Mouse (Mus musculus) left cerebral cortex, adult 11 months (tissue): ENCODE results near the gene Ccl8.

Experiments
- DNase-seq: peaks from one replicate; pipeline ENCODE4 v3.0.0; 2022; ENCODE audit warnings: low spot score

The Ccl8 gene

DNA sequence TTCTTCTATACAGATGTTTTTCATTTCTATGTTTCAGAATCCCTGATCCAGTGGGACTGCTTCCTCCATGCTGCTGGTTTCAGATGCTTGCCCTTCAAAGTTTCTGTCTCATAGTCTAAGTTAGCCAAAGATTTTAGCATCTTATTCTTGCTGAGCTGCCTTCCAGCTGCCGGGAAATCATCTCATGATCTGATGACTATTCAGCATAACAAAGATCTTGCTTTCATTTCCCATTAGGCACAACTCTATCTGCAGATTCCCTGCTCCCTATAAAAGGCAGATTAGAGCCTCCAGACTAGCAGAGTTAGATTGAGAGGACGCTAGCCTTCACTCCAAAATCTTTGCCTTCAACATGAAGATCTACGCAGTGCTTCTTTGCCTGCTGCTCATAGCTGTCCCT is at the start of gene Ccl8:
Gene Ccl8 (plus strand): TSS at position 301 of the 400 bp plus-strand sequence.
- no peak for DNase-seq

- no peak for DNase-seq
These were observed 47.9 kb upstream of the Ccl8 start for GRCm38 (mm10) chr11:82066953-82067571.

GRCm38 (mm10) chr11:82071076-82071475 is 43.9 kb upstream of the Ccl8 start:
- no peak for DNase-seq

- no peak for DNase-seq
These were observed 42.6 kb upstream of the Ccl8 start for GRCm38 (mm10) chr11:82072374-82072773.

- no peak for DNase-seq
These were observed 42.0 kb upstream of the Ccl8 start for GRCm38 (mm10) chr11:82072984-82073383.

- no peak for DNase-seq
These were observed 41.3 kb upstream of the Ccl8 start for GRCm38 (mm10) chr11:82073686-82074085.

GRCm38 (mm10) chr11:82077031-82077430 is 38.0 kb upstream of the Ccl8 start:
- no peak for DNase-seq

DNA sequence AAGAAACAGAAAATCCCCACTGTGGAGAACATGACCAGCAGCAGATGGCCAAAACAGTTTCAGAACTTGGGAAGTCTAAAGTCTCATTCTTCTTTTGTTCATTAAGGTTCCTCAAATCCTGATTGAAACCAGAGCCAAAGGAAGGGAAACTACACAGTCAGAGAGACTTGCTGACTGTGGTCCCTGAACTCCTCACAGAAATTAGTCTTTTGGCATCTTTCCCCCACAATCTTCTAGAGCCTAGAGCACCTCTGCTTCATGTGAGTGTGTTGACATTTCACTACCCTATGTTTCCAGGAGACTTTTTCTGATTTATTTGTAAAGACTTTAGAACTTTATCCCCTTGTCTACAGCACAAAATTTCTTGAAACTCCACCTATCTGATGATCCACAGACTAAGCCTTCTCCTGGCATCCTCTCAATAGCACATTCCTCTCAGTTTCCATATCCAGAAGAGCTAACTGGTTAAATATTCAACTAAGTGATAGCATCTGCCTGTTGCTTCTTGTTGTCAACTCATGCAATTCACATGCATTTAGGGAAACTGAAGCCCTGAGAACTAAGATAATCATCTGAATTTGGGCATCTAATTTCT is 36.8 kb upstream of the Ccl8 start:
- DNase-seq: no peak

GRCm38 (mm10) chr11:82080865-82081264 is 34.1 kb upstream of the Ccl8 start:
- no peak for DNase-seq

- no peak for DNase-seq
These were observed 30.6 kb upstream of the Ccl8 start for GRCm38 (mm10) chr11:82084360-82084759.

DNA sequence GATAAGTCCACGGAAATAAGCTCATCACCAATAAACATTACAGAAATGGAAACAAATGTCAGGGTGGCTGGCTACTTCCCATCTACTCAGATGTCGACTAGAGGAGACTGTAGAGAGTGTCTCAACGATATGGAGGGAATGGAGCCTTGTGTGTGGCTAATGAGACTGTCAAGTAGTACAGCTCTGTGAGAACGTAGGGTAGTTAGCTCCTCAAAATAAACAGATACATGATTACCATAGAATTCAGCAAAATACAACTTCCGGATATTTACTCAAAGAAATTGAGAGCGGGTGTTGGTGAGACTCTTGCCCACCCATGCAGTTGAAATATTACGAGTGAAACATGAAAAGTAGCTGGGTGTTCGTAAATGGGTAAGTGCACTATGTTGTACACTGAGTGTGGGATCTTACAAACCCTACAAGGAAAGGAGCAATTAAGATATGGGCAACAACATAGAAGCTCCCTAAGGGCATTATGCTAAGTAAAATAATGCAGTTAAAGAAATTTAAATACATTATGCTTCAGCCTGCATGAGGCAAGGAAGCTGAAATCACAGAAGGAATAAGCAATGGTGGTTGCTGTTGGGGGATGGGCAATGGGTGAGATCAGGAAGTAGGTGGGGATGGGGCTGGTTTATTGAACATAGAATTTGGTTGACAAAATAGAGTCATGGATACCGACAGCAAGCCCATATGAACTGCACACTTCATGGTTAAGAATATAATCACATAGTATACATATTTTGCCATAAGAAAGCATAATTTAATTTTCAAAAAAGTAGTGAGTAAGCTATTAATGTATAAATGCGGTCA is 15.3 kb upstream of the Ccl8 start:
- no peak for DNase-seq

DNA sequence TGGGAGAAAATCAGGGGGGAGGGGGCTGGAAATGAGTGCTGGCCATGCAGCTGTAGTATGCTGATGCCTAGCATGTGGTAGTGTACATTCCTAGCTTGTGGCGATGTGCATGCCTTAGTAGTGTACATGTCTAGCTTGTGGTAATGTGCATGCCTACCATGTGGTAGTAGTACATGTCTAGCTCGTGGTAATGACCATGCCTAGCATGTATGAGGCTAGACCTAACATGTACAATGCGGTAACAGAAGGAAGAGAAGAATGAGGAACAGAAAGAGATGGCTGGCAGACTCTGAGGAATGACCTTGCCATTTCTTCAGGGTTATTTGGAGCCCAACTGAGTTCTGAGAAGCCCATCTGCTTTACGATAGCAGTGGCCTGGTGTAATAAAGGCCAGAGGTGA is 13.9 kb upstream of the Ccl8 start:
- no peak for DNase-seq

- no peak for DNase-seq
These were observed 13.5 kb upstream of the Ccl8 start, which contains the start of gene Ccl12 for GRCm38 (mm10) chr11:82101529-82101928. TSS of gene Ccl12 (plus strand) at chr11:82101845.

- no peak for DNase-seq
These were observed 5.4 kb upstream of the Ccl8 start for GRCm38 (mm10) chr11:82109611-82110010.

DNA sequence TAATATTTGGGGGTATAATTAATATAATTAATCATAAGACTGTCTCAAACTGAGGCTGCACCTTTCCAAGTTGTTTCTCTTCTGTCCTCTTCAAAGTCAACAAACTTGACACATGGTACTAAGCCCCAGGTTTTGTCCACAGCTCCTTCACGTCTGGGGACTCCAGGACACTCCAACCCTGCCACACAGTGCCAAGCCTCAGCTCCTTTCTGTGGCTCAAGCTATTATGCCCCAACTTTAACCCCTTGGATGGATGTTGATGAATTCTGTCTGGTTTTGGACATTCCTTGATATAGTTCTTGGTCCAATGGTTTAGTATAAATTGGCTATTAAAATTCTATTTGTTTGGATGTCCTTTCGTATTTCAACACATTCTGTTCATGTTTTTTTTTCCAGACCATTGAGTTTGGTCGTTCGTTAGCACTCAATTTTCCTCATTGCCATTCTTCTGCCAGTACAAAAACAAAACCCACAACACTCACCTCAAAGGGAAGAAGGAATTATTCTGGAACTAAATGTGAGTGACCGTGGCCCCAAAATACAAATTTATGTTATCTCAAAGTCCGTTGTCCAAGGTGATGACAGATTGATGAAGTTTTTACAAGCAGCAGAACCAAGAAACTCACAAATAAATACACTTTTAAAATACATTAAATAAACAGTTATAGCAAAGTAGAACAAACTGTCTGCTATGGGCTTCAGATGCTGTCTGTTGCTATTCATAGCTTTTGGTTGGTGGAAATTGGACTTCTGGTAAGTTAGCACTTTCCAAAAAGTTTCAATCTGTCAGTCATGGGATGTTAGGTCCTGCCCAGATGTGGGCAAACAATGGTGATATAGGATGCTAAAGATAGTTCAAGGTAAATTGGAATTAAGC is 4.4 kb upstream of the Ccl8 start:
- DNase-seq: no peak

GRCm38 (mm10) chr11:82116041-82116440 is 1.1 kb downstream of the Ccl8 start:
- DNase-seq: no peak

- no peak for DNase-seq
These were observed 18.0 kb downstream of the Ccl8 start for GRCm38 (mm10) chr11:82132977-82133376.

DNA sequence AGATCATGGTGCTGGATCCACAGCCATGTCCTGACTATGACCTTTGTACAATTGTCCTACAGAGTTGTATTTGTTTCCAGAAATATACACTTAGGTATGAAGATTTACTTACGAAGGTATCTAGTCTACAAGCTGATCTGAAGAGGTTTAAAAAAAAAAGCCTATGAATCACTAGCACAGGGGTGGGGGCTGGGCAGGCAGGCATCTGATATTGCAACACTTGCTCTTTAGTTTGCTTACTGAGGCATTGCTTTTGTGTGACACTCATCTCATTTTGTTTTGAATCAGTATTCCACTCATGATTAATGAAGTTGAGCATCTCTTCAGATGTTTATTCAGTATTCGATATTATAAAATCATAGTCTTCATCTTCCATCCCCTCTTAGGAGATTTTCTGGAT is 21.2 kb downstream of the Ccl8 start:
- no peak for DNase-seq

DNA sequence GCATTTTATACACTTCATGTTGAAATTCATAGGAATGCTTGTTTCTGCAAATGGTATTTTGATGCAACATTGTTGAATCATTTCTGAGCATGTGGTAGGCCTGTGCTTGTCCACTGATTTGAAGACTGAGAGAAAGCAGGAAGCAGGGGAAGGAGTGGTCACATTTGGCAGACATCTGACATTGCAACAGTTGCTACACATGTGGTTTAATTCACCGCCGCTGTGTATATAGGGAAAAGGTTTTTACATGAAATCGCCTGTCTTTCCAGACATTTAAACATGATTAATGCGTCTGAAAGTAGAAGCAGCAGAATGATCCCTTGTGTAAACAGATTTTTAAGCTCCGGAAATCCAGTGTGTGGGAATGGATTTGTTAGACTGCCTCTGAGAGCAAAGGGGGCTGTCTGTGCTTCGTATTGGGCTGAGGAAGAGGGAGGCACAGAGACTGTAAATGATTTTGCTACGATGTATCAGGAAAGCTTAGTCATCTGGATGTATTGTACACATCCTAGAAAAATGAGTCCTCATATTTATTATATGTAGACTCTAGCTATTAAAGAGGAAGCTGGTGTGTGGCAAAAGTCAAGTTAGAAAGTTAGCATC is 24.6 kb downstream of the Ccl8 start:
- no peak for DNase-seq

GRCm38 (mm10) chr11:82159126-82159525 is 44.1 kb downstream of the Ccl8 start:
- no peak for DNase-seq

- no peak for DNase-seq
These were observed 48.3 kb downstream of the Ccl8 start for GRCm38 (mm10) chr11:82163285-82163684.
